Mouse (Mus musculus): ENCODE results near the gene Nek6. TPM values are rescaled to one million over a fixed set of nuclear protein-coding genes. Genes with fewer than 3 reads are reported as not detected.

Nek6 gene
- polyA plus RNA-seq, 1 experiment: 173 TPM

DNA sequence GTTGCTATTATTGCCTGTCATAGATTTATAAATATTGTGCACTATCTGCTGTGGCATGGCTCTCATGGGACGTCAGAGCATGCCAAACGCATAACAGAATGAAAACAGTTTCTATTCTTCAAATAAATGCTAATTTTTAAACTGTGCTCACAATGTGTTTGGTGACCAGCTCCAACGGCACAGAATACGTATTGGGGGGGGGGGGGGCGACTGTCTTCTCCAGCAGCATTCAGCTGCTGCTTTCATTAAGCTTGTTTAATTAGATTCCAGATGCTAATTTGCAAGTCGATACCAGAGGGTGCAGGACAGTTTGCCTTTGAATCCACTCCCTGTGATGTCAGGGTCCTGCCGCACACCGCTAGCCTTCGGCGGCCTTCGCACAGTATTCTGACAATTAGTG lies 97.9 kb downstream of the Nek6 start:
- Histone ChIP-seq H3K27me3 (ENCODE audit: control insufficient read depth, insufficient read depth, low read length) (no peaks in the 10 kb centered on the region), H3K27ac (ENCODE audit: insufficient read depth, low read depth, low read length) (no peak overlapping the region), H3K4me1 (ENCODE audit: control insufficient read depth, insufficient read depth, insufficient read length, low read length) (no peaks in the 10 kb centered on the region), H3K36me3 (ENCODE audit: control insufficient read depth, insufficient read depth, low read length) (peaks cover 22% of the 10 kb centered on the region), H3K4me3 (ENCODE audit: low read depth, low read length) (no peak overlapping the region)
- WGBS: 89% methylated on average over 11 of the region's 11 CpGs
- TF ChIP-seq CTCF (IDR thresholded peaks at IDR 0.05; ENCODE audit: extremely low read depth, insufficient read length, insufficient replicate concordance, low read depth, low read length) (no peak), POLR2A (IDR thresholded peaks at IDR 0.05; ENCODE audit: low read depth, low read length) (no peak)

GRCm38 (mm10) chr2:38610161-38610560 lies 98.7 kb downstream of the Nek6 start:
- Histone ChIP-seq H3K4me3 (ENCODE audit: low read depth, low read length) (no peak overlapping the region), H3K36me3 (ENCODE audit: control insufficient read depth, insufficient read depth, low read length) (peaks cover 20% of the 10 kb centered on the region), H3K27ac (ENCODE audit: insufficient read depth, low read depth, low read length) (no peak overlapping the region), H3K4me1 (ENCODE audit: control insufficient read depth, insufficient read depth, insufficient read length, low read length) (no peaks in the 10 kb centered on the region), H3K27me3 (ENCODE audit: control insufficient read depth, insufficient read depth, low read length) (no peaks in the 10 kb centered on the region)
- 78% methylated on average over 2 of the region's 2 CpGs for WGBS
- no peak for TF ChIP-seq POLR2A (IDR thresholded peaks at IDR 0.05; ENCODE audit: low read depth, low read length)
- TF ChIP-seq CTCF (IDR thresholded peaks at IDR 0.05; ENCODE audit: extremely low read depth, insufficient read length, insufficient replicate concordance, low read depth, low read length): no peak

DNA sequence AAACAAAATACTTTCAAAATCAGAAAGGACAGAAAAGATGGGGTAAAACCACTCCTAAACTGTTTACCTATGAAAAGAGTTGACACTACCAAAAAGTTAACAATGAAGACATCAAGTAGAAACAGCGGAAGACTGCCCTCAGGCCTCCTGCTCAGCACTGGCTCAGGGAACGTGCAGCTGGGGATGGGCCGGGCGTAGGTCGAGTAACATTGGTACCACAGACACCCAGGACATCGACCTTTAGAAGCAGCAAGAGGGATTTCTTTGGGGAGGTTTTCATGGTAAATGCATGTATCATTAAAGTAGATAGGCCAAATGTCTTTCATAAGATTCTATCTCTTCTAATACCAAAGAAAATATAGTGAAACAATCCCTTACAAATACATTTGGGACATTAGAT lies 101.2 kb downstream of the Nek6 start:
- H3K27ac ChIP-seq (ENCODE audit: insufficient read depth, low read depth, low read length): no peak overlapping the region
- H3K27me3 ChIP-seq (ENCODE audit: control insufficient read depth, insufficient read depth, low read length): no peaks in the 10 kb centered on the region
- H3K36me3 ChIP-seq (ENCODE audit: control insufficient read depth, insufficient read depth, low read length): peaks cover 15% of the 10 kb centered on the region
- no peaks in the 10 kb centered on the region for H3K4me1 ChIP-seq (ENCODE audit: control insufficient read depth, insufficient read depth, insufficient read length, low read length)
- TF ChIP-seq CTCF (IDR thresholded peaks at IDR 0.05; ENCODE audit: extremely low read depth, insufficient read length, insufficient replicate concordance, low read depth, low read length): no peak
- TF ChIP-seq POLR2A (IDR thresholded peaks at IDR 0.05; ENCODE audit: low read depth, low read length): no peak
- 87% methylated on average over 6 of the region's 6 CpGs for WGBS
- H3K4me3 ChIP-seq (ENCODE audit: low read depth, low read length): no peak overlapping the region

DNA sequence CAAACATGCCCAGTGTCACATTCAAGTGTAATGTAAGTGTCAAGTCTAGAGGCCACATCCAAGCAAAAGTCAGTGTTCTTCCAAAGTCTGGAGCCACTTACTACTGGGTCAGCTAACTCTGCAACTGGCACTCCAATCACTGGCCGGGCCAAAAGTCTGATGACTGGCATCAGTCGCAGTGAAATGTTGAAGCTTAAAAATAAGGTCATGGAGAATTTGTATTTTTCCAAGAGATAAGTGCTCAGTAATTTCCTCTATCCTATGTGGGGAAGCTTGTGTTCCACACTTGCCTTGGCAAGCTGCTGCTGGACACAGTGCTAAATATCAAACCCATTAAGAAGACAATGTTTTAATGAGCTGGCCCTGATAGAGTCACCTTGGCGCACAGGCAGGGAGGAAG lies 102.1 kb downstream of the Nek6 start:
- H3K4me1 ChIP-seq (ENCODE audit: control insufficient read depth, insufficient read depth, insufficient read length, low read length): no peaks in the 10 kb centered on the region

DNA sequence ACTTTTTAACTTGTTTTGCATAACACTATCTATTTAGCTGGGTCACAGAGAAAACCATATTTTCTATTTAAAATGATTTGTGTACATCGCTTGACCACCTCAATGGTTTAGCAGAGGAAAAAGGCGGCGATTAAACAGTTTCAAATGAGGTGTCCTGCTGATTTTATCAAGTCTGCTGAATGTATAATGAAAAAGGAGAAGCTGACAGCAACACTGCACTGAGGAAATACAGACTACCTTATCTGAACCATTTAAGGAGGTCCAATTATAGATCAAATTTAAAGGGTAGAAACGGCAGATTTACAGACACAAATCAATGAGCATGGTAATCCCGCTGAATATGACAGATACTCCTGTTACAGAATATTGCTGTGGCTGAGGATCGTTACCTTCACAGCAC lies 103.0 kb downstream of the Nek6 start:
- 86% methylated on average over 6 of the region's 6 CpGs for WGBS
- Histone ChIP-seq H3K27ac (ENCODE audit: insufficient read depth, low read depth, low read length) (no peak overlapping the region), H3K27me3 (ENCODE audit: control insufficient read depth, insufficient read depth, low read length) (no peaks in the 10 kb centered on the region), H3K4me1 (ENCODE audit: control insufficient read depth, insufficient read depth, insufficient read length, low read length) (no peaks in the 10 kb centered on the region), H3K4me3 (ENCODE audit: low read depth, low read length) (no peak overlapping the region), H3K36me3 (ENCODE audit: control insufficient read depth, insufficient read depth, low read length) (peaks cover 15% of the 10 kb centered on the region)
- TF ChIP-seq CTCF (IDR thresholded peaks at IDR 0.05; ENCODE audit: extremely low read depth, insufficient read length, insufficient replicate concordance, low read depth, low read length) (no peak), POLR2A (IDR thresholded peaks at IDR 0.05; ENCODE audit: low read depth, low read length) (no peak)

More for the DNA sequence above, 102.1 kb downstream of the Nek6 start:
- 89% methylated on average over 3 of the region's 3 CpGs for WGBS
- Histone ChIP-seq H3K4me3 (ENCODE audit: low read depth, low read length) (no peak overlapping the region), H3K27ac (ENCODE audit: insufficient read depth, low read depth, low read length) (no peak overlapping the region), H3K36me3 (ENCODE audit: control insufficient read depth, insufficient read depth, low read length) (peaks cover 17% of the 10 kb centered on the region), H3K27me3 (ENCODE audit: control insufficient read depth, insufficient read depth, low read length) (no peaks in the 10 kb centered on the region)
- TF ChIP-seq POLR2A (IDR thresholded peaks at IDR 0.05; ENCODE audit: low read depth, low read length) (no peak), CTCF (IDR thresholded peaks at IDR 0.05; ENCODE audit: extremely low read depth, insufficient read length, insufficient replicate concordance, low read depth, low read length) (no peak)

GRCm38 (mm10) chr2:38616072-38616471 lies 104.6 kb downstream of the Nek6 start:
- Histone ChIP-seq H3K4me1 (ENCODE audit: control insufficient read depth, insufficient read depth, insufficient read length, low read length) (no peaks in the 10 kb centered on the region), H3K36me3 (ENCODE audit: control insufficient read depth, insufficient read depth, low read length) (peaks cover 13% of the 10 kb centered on the region), H3K27me3 (ENCODE audit: control insufficient read depth, insufficient read depth, low read length) (no peaks in the 10 kb centered on the region), H3K4me3 (ENCODE audit: low read depth, low read length) (no peak overlapping the region), H3K27ac (ENCODE audit: insufficient read depth, low read depth, low read length) (no peak overlapping the region)
- WGBS: 49% methylated on average over 4 of the region's 4 CpGs
- TF ChIP-seq CTCF (IDR thresholded peaks at IDR 0.05; ENCODE audit: extremely low read depth, insufficient read length, insufficient replicate concordance, low read depth, low read length): peak; percentile 6; the same call in 1 of the 2 replicates
- TF ChIP-seq POLR2A (IDR thresholded peaks at IDR 0.05; ENCODE audit: low read depth, low read length): no peak

DNA sequence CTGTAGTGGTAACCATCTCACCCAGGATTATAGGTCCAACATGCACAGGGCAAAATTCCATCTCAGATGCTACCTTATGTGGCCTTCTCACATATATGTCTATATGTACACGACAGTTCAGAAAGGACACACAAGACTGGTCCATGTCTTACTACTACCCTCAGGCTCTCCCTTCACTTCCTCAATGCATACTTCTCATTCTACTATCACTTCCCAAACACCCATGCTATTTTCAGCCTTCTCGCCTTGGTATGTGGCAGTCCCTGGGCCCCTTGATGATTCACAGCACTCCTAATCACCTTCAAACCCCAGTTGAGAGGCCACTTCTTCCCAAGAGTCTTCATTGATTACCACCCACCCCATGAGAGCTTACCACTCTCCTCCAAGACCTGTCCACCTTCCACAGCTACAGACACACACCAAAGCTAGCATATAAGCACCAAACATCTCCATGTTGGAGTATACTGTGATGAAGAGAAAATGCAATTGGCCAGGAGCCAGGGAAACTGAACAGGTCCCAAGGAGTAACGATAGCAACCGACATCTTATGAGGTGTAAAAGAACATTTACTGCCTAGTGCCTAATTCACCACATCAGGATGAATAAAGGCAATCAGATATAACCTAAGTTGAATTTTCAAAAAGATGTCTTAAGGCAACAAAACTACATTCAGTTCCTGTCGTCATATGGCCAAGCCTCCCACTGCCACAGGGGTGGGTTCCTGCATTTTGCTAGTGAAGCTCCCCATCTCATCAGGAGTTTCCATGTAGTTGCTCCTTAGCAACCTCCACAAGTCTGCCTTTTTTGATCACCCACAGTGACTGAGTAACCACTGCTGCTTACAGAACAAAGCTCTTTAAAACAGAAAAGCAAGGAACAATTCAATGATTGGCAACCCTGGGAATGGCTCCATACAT lies 105.8 kb downstream of the Nek6 start:
- Histone ChIP-seq H3K27me3 (ENCODE audit: control insufficient read depth, insufficient read depth, low read length) (no peaks in the 10 kb centered on the region), H3K36me3 (ENCODE audit: control insufficient read depth, insufficient read depth, low read length) (peaks cover 11% of the 10 kb centered on the region), H3K27ac (ENCODE audit: insufficient read depth, low read depth, low read length) (no peak overlapping the region), H3K4me1 (ENCODE audit: control insufficient read depth, insufficient read depth, insufficient read length, low read length) (no peaks in the 10 kb centered on the region), H3K4me3 (ENCODE audit: low read depth, low read length) (no peak overlapping the region)
- TF ChIP-seq POLR2A (IDR thresholded peaks at IDR 0.05; ENCODE audit: low read depth, low read length): no peak
- no peak for TF ChIP-seq CTCF (IDR thresholded peaks at IDR 0.05; ENCODE audit: extremely low read depth, insufficient read length, insufficient replicate concordance, low read depth, low read length)
- 87% methylated on average over 5 of the region's 5 CpGs for WGBS
